Mouse (Mus musculus): ENCODE measurements around the gene Fam126b. TPM values are rescaled to one million over a fixed set of nuclear protein-coding genes. Genes with fewer than 3 reads are reported as not detected.
"Not testable (repeated sequence)": the region's sequence is repeated elsewhere in the genome, so short reads cannot be mapped to it uniquely, and the experiment has no call there.

Fam126b gene
- polyA plus RNA-seq, 1 experiment = 1.1 TPM

DNA sequence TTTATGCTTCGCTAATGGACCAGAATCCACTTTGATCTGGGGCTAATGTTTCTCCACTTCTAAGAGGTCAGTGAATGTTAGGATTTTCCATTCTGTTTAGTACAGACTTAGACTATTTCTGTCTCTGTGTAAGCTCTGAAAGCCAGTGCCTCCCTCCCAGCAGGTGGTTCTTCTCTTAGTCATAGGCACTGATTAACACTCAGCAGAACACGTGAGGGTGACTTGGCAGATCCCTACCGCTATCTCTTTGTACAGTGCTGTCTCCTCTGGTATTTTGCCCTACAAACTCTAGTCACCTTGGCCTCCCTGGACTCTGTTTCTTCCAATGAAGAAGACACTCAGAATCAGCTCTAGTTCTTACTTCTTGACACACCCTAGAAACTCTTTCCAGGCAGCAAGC lies 28.3 kb upstream of the Fam126b start:
- H3K27me3 ChIP-seq (ENCODE audit: control insufficient read depth, insufficient read depth, insufficient read length) = no peaks in the 10 kb centered on the region
- H3ac ChIP-seq (ENCODE audit: control insufficient read depth, insufficient read length) = no peak overlapping the region
- TF ChIP-seq TCF3 (IDR thresholded peaks at IDR 0.05; ENCODE audit: insufficient read length, low read depth) (no peak), CEBPB (IDR thresholded peaks at IDR 0.05; ENCODE audit: insufficient read depth, poor library complexity, severe bottlenecking) (no peak), POLR2AphosphoS2 (IDR thresholded peaks at IDR 0.05; ENCODE audit: insufficient read length, low read depth) (no peak), TCF12 (IDR thresholded peaks at IDR 0.05; ENCODE audit: insufficient read depth, poor library complexity, severe bottlenecking) (no peak), MYOD1 (IDR thresholded peaks at IDR 0.05; ENCODE audit: control insufficient read depth in 1 of 3, insufficient read length in 2 of 3, low read depth in 2 of 3) (peak in 2 of 3 experiments; percentile 67 to 72), USF1 (IDR thresholded peaks at IDR 0.05; ENCODE audit: low read depth) (peak; percentile 71), MAX (IDR thresholded peaks at IDR 0.05; ENCODE audit: low read depth) (no peak), SRF (IDR thresholded peaks at IDR 0.05; ENCODE audit: control insufficient read depth, insufficient read length, low read depth) (no peak), POLR2A (IDR thresholded peaks at IDR 0.05; ENCODE audit: insufficient read length, low read depth) (no peak), E2F4 (IDR thresholded peaks at IDR 0.05; ENCODE audit: insufficient read depth) (no peak), REST (IDR thresholded peaks at IDR 0.05; ENCODE audit: insufficient read depth, insufficient read length) (no peak), MYOG (IDR thresholded peaks at IDR 0.05; ENCODE audit: control insufficient read depth in 1 of 3, insufficient read depth in 1 of 3, insufficient read length in 2 of 3, low read depth in 2 of 3) (peak in 1 of 3 experiments; percentile 71)
- no peaks in the 10 kb centered on the region for H3K79me2 ChIP-seq (ENCODE audit: control insufficient read depth, insufficient read depth)
- H3K4me3 ChIP-seq = no peak overlapping the region
- H3K36me3 ChIP-seq (ENCODE audit: control insufficient read depth, insufficient read depth) = no peaks in the 10 kb centered on the region
- peak overlapping the region; percentile 4 for H3K4me2 ChIP-seq (ENCODE audit: low read depth)

DNA sequence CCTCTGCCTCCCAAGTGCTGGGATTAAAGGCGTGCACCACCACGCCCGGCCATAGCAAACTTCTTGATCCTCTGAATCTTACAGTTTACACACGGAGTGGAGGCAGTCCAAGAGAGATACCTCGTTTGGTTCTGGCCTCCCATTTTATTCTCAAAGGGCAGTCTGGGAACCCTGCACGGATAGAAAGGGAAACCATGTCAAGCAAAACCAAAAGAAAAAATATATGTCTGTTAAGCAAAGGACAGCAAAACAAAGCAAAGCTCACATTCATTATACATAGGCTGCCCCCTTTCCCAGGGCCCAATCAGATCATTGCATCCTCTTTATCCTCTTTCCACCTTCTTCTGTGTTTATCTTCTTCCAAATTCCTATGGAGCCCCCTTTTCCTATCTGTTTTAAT lies 27.7 kb upstream of the Fam126b start:
- Histone ChIP-seq H3K4me2 (ENCODE audit: low read depth) (no peak overlapping the region), H3K36me3 (ENCODE audit: control insufficient read depth, insufficient read depth) (no peaks in the 10 kb centered on the region), H3K4me3 (no peak overlapping the region), H3K27me3 (ENCODE audit: control insufficient read depth, insufficient read depth, insufficient read length) (no peaks in the 10 kb centered on the region), H3K79me2 (ENCODE audit: control insufficient read depth, insufficient read depth) (no peaks in the 10 kb centered on the region), H3ac (ENCODE audit: control insufficient read depth, insufficient read length) (no peak overlapping the region)
- no peak for TF ChIP-seq USF1 (IDR thresholded peaks at IDR 0.05; ENCODE audit: low read depth)

DNA sequence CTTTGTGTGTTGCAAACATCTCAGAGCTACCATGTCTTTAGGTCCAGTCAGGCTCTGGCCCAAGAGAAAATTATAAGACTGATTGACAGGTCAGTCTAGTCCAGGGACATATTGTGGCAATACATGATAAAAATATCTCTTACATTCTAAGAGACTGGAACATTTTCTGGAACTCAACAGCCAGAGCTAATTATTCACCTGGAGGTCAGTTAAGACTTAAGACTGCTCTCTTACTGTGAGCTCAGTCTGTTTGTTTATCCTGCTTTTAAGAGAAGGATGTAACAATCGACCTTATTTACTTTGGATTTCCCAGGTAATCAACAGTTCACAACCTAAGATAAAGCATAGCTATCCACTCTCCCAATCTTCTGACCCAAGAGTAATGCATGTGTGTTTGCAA lies 24.5 kb upstream of the Fam126b start:
- Histone ChIP-seq H3K36me3 (ENCODE audit: control insufficient read depth, insufficient read depth) (no peaks in the 10 kb centered on the region), H3K27me3 (ENCODE audit: control insufficient read depth, insufficient read depth, insufficient read length) (no peaks in the 10 kb centered on the region)
- TF ChIP-seq CEBPB (IDR thresholded peaks at IDR 0.05; ENCODE audit: insufficient read depth, poor library complexity, severe bottlenecking) = no peak

DNA sequence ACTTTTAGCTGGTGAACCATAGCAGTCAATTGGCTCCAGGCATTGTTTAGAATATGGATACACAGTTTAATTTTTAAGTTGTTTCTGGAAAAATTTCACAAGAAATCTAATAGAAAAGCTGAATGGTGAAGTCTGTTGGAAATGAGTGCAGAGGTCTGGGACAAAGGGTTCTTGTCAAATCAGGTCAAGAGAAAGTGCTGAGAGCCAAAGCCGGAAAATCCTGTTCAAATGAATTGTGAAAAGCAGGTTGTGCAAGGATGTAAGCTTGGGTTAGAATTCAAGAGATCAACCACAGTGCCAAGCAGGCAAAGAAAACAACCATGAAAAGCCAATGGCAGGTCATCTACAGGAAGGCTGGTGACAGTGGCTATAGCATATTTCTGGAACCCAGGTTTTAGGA lies 24.0 kb upstream of the Fam126b start:
- no peaks in the 10 kb centered on the region for H3K36me3 ChIP-seq (ENCODE audit: control insufficient read depth, insufficient read depth)
- no peaks in the 10 kb centered on the region for H3K27me3 ChIP-seq (ENCODE audit: control insufficient read depth, insufficient read depth, insufficient read length)
- H3K4me3 ChIP-seq = no peak overlapping the region
- TF ChIP-seq SRF (IDR thresholded peaks at IDR 0.05; ENCODE audit: control insufficient read depth, insufficient read length, low read depth) (no peak), TCF12 (IDR thresholded peaks at IDR 0.05; ENCODE audit: insufficient read depth, poor library complexity, severe bottlenecking) (no peak), POLR2AphosphoS2 (IDR thresholded peaks at IDR 0.05; ENCODE audit: insufficient read length, low read depth) (no peak), REST (IDR thresholded peaks at IDR 0.05; ENCODE audit: insufficient read depth, insufficient read length) (no peak), E2F4 (IDR thresholded peaks at IDR 0.05; ENCODE audit: insufficient read depth) (no peak), MYOG (IDR thresholded peaks at IDR 0.05; ENCODE audit: control insufficient read depth in 1 of 3, insufficient read depth in 1 of 3, insufficient read length in 2 of 3, low read depth in 2 of 3) (no peak), POLR2A (IDR thresholded peaks at IDR 0.05; ENCODE audit: insufficient read length, low read depth) (no peak), CEBPB (IDR thresholded peaks at IDR 0.05; ENCODE audit: insufficient read depth, poor library complexity, severe bottlenecking) (no peak), USF1 (IDR thresholded peaks at IDR 0.05; ENCODE audit: low read depth) (no peak), MYOD1 (IDR thresholded peaks at IDR 0.05; ENCODE audit: control insufficient read depth in 1 of 3, insufficient read length in 2 of 3, low read depth in 2 of 3) (no peak), TCF3 (IDR thresholded peaks at IDR 0.05; ENCODE audit: insufficient read length, low read depth) (no peak), MAX (IDR thresholded peaks at IDR 0.05; ENCODE audit: low read depth) (no peak)
- no peaks in the 10 kb centered on the region for H3K79me2 ChIP-seq (ENCODE audit: control insufficient read depth, insufficient read depth)
- no peak overlapping the region for H3ac ChIP-seq (ENCODE audit: control insufficient read depth, insufficient read length)
- H3K4me2 ChIP-seq (ENCODE audit: low read depth) = no peak overlapping the region

More for the DNA sequence above, 24.5 kb upstream of the Fam126b start:
- Histone ChIP-seq H3K4me3 (no peak overlapping the region), H3K79me2 (ENCODE audit: control insufficient read depth, insufficient read depth) (no peaks in the 10 kb centered on the region), H3K4me2 (ENCODE audit: low read depth) (no peak overlapping the region), H3ac (ENCODE audit: control insufficient read depth, insufficient read length) (no peak overlapping the region)

DNA sequence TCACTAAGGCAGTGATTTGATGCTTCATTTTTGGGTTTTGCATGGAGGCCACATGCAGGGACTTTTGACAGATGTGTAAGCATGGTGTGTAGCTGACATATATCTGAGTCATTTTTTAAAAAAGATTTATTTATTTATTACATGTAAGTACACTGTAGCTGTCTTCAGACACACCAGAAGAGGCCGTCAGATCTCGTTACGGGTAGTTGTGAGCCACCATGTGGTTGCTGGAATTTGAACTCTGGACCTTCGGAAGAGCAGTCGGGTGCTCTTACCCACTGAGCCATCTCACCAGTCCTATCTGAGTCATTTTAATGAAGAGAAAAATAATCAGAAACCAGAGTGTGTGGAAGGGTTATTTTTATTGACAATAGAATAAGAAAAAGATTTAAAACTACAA lies 23.5 kb upstream of the Fam126b start:
- not testable (repeated sequence) for H3K4me2 ChIP-seq (ENCODE audit: low read depth); H3ac ChIP-seq (ENCODE audit: control insufficient read depth, insufficient read length); H3K79me2 ChIP-seq (ENCODE audit: control insufficient read depth, insufficient read depth); H3K36me3 ChIP-seq (ENCODE audit: control insufficient read depth, insufficient read depth); H3K27me3 ChIP-seq (ENCODE audit: control insufficient read depth, insufficient read depth, insufficient read length); H3K4me3 ChIP-seq

DNA sequence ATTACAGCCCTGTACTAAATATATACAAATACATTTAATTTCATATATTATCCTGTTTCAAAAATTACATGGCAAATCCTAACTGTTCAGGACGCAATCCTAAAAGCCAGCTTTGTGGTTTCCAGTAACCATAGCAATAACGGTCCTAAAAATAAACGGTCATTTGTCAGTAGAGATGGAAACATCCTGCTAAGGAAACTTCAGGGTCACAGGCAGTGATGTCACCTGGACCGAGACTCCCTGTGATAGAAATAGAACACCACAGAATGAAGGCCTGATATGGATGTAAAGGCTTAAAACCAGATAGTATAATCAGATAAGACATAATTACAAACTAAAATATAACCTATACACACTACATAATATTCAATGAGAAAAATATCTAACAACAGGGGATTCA lies 17.6 kb upstream of the Fam126b start:
- Histone ChIP-seq H3K79me2 (ENCODE audit: control insufficient read depth, insufficient read depth) (no peaks in the 10 kb centered on the region), H3K27me3 (ENCODE audit: control insufficient read depth, insufficient read depth, insufficient read length) (no peaks in the 10 kb centered on the region), H3ac (ENCODE audit: control insufficient read depth, insufficient read length) (no peak overlapping the region), H3K4me2 (ENCODE audit: low read depth) (no peak overlapping the region), H3K36me3 (ENCODE audit: control insufficient read depth, insufficient read depth) (no peaks in the 10 kb centered on the region), H3K4me3 (no peak overlapping the region)
- TF ChIP-seq POLR2A (IDR thresholded peaks at IDR 0.05; ENCODE audit: insufficient read length, low read depth) = no peak
- TF ChIP-seq REST (IDR thresholded peaks at IDR 0.05; ENCODE audit: insufficient read depth, insufficient read length) = no peak
- no peak for TF ChIP-seq E2F4 (IDR thresholded peaks at IDR 0.05; ENCODE audit: insufficient read depth)
- no peak for TF ChIP-seq TCF12 (IDR thresholded peaks at IDR 0.05; ENCODE audit: insufficient read depth, poor library complexity, severe bottlenecking)
- TF ChIP-seq CEBPB (IDR thresholded peaks at IDR 0.05; ENCODE audit: insufficient read depth, poor library complexity, severe bottlenecking) = no peak
- TF ChIP-seq MYOD1 (IDR thresholded peaks at IDR 0.05; ENCODE audit: control insufficient read depth in 1 of 3, insufficient read length in 2 of 3, low read depth in 2 of 3) = no peak
- no peak for TF ChIP-seq POLR2AphosphoS2 (IDR thresholded peaks at IDR 0.05; ENCODE audit: insufficient read length, low read depth)
- TF ChIP-seq USF1 (IDR thresholded peaks at IDR 0.05; ENCODE audit: low read depth) = no peak
- TF ChIP-seq MAX (IDR thresholded peaks at IDR 0.05; ENCODE audit: low read depth) = no peak
- TF ChIP-seq TCF3 (IDR thresholded peaks at IDR 0.05; ENCODE audit: insufficient read length, low read depth) = no peak
- TF ChIP-seq MYOG (IDR thresholded peaks at IDR 0.05; ENCODE audit: control insufficient read depth in 1 of 3, insufficient read depth in 1 of 3, insufficient read length in 2 of 3, low read depth in 2 of 3) = no peak
- no peak for TF ChIP-seq SRF (IDR thresholded peaks at IDR 0.05; ENCODE audit: control insufficient read depth, insufficient read length, low read depth)

Data from myocyte (in vitro differentiated cells).